Mouse (Mus musculus): ENCODE results near the gene Strip1.

Gene Strip1

GRCm38 (mm10) chr3:107583893-107584292, 47.6 kb downstream of the Strip1 start:
- DNase-seq: no peak

GRCm38 (mm10) chr3:107582875-107583767, 48.4 kb downstream of the Strip1 start:
- DNase-seq: no peak

GRCm38 (mm10) chr3:107582130-107582874, 49.2 kb downstream of the Strip1 start:
- no peak for DNase-seq

- no peak for DNase-seq
Measured at GRCm38 (mm10) chr3:107581103-107582010, 50.1 kb downstream of the Strip1 start.

GRCm38 (mm10) chr3:107579466-107579865, 52.0 kb downstream of the Strip1 start:
- peak in 1 of 2 experiments; percentile 84 for DNase-seq

- DNase-seq: no peak
Measured at GRCm38 (mm10) chr3:107577810-107578390, 53.6 kb downstream of the Strip1 start.

- DNase-seq: no peak
Measured at GRCm38 (mm10) chr3:107576807-107577206, 54.7 kb downstream of the Strip1 start.

GRCm38 (mm10) chr3:107571205-107571604, 60.3 kb downstream of the Strip1 start:
- no peak for DNase-seq

GRCm38 (mm10) chr3:107568721-107569120, 62.8 kb downstream of the Strip1 start:
- DNase-seq: no peak

- DNase-seq: no peak
Measured at GRCm38 (mm10) chr3:107567766-107568165, 63.7 kb downstream of the Strip1 start.

- no peak for DNase-seq
Measured at GRCm38 (mm10) chr3:107565331-107565730, 66.2 kb downstream of the Strip1 start.

GRCm38 (mm10) chr3:107563880-107564279, 67.6 kb downstream of the Strip1 start:
- DNase-seq: no peak

GRCm38 (mm10) chr3:107562591-107562990, 68.9 kb downstream of the Strip1 start:
- DNase-seq: no peak
